In the genomic region with DNA sequence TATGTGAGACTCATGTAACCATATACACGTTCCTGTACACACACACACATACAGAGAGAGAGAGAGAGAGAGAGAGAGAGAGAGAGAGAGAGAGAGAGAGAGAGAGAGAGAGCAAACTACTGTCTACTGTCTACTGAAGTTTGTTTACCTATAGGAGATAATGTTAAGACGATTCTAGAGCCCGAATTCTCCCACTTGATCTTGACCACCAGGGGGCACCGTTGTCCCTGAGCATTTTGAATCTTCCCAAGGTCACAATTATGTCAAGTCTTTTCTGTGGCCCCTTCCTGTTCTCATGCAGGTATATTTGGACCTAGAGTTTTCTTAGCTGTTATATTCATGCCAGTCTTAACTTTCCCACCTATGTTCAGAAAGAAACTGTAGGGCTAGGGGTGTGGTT, we compare ENCODE assay signal across 8 mouse cellular contexts. TPM values are rescaled to one million over a fixed set of nuclear protein-coding genes. Genes with fewer than 3 reads are reported as not detected.
DNase-seq lines count a peak whose midpoint lies in the region; ATAC-seq lines count a peak whose summit lies in the region.

No protein-coding gene starts in this region.

- no peaks in the 10 kb centered on the region for H3K9me3 ChIP-seq in embryonic facial prominence, embryonic 14.5 days (ENCODE audit: control insufficient read depth, low read length)
- H3K9me3 ChIP-seq in liver, embryonic 12.5 days (replicated peaks), result no peaks in the 10 kb centered on the region

- H3K36me3 ChIP-seq in embryonic facial prominence, embryonic 14.5 days (ENCODE audit: control insufficient read depth, insufficient read depth, low read length), result no peaks in the 10 kb centered on the region
- H3K36me3 ChIP-seq in liver, embryonic 12.5 days, result peaks cover 14% of the 10 kb centered on the region

- H3K27ac ChIP-seq in embryonic facial prominence, embryonic 14.5 days (replicated peaks; ENCODE audit: low read depth, low read length), result no peak overlapping the region
- peak overlapping the region; percentile 95 for H3K27ac ChIP-seq in liver, embryonic 12.5 days

- no peak for ATAC-seq in embryonic facial prominence, embryonic 14.5 days (ENCODE audit: low read depth)
- ATAC-seq in liver, embryonic 12.5 days, result no peak

- no peak overlapping the region for H3K9ac ChIP-seq in embryonic facial prominence, embryonic 14.5 days (ENCODE audit: low read depth, low read length)
- H3K9ac ChIP-seq in liver, embryonic 12.5 days, result 0 out of 2 replicates have a peak overlapping the region, but pooled peaks have one; percentile 58

- DNase-seq in ovary, postnatal 10 days (ENCODE audit: low spot score), result peak; percentile 31
- DNase-seq in ovary, adult 18-20 months (ENCODE audit: low spot score), result no peak
- peak; percentile 78 for DNase-seq in adrenal gland, postnatal 25 days
- peak; percentile 71 for DNase-seq in embryonic facial prominence, embryonic 14.5 days (ENCODE audit: low spot score)
- peak; percentile 60 for DNase-seq in hindlimb bud, embryonic 11.5 days (ENCODE audit: extremely low spot score, low read depth, low spot score)
- DNase-seq in retina, postnatal 1 day, result peak; percentile 84
- peak; percentile 60 to 76 for DNase-seq in urinary bladder, postnatal 36 days (ENCODE audit: low spot score in 2 of 2)

- WGBS in embryonic facial prominence, embryonic 14.5 days, result 1% methylated on average over 4 of the region's 4 CpGs
- 0% methylated on average over 4 of the region's 4 CpGs for WGBS in liver, embryonic 12.5 days (ENCODE audit: insufficient replicate concordance)

- H3K27me3 ChIP-seq in embryonic facial prominence, embryonic 14.5 days (replicated peaks; ENCODE audit: control insufficient read depth, insufficient read depth, low read length), result no peaks in the 10 kb centered on the region
- no peaks in the 10 kb centered on the region for H3K27me3 ChIP-seq in liver, embryonic 12.5 days (replicated peaks)

- H3K4me2 ChIP-seq in embryonic facial prominence, embryonic 14.5 days (ENCODE audit: low read depth, low read length), result no peak overlapping the region
- H3K4me2 ChIP-seq in liver, embryonic 12.5 days, result peak overlapping the region; percentile 86

- H3K4me3 ChIP-seq in embryonic facial prominence, embryonic 14.5 days (ENCODE audit: low read depth, low read length), result no peak overlapping the region
- no peak overlapping the region for H3K4me3 ChIP-seq in liver, embryonic 12.5 days

- H3K4me1 ChIP-seq in embryonic facial prominence, embryonic 14.5 days (ENCODE audit: control insufficient read depth, insufficient read depth, low read length), result 0 out of 2 replicates have a peak, but pooled peaks cover 10% of the 10 kb centered on the region
- peaks cover 62% of the 10 kb centered on the region for H3K4me1 ChIP-seq in liver, embryonic 12.5 days

RNA-seq across cellular contexts. Expression of a gene that starts 2.0 kb away (rescaled TPM):
- 287 and 317 TPM in 2 replicates for total RNA-seq in adrenal gland, postnatal 25 days (2021)
- polyA plus RNA-seq in embryonic facial prominence, embryonic 14.5 days (2014; fragmentation: Nextera tagmentation; extraction: Ambion mirVana), result 199 and 201 TPM in 2 replicates
- polyA plus RNA-seq in liver, embryonic 12.5 days (2016; fragmentation: Nextera tagmentation; extraction: Ambion mirVana), result 183 and 187 TPM in 2 replicates

RNA-seq across cellular contexts. Expression of a gene that starts 13.3 kb away (rescaled TPM):
- 164 and 206 TPM in 2 replicates for total RNA-seq in adrenal gland, postnatal 25 days (2021)
- 350 and 364 TPM in 2 replicates for polyA plus RNA-seq in embryonic facial prominence, embryonic 14.5 days (2014; fragmentation: Nextera tagmentation; extraction: Ambion mirVana)
- 107 and 114 TPM in 2 replicates for polyA plus RNA-seq in liver, embryonic 12.5 days (2016; fragmentation: Nextera tagmentation; extraction: Ambion mirVana)

RNA-seq across cellular contexts. Expression of a gene that starts 32.4 kb away (rescaled TPM):
- 28.9 and 32.7 TPM in 2 replicates for total RNA-seq in adrenal gland, postnatal 25 days (2021)
- polyA plus RNA-seq in embryonic facial prominence, embryonic 14.5 days (2014; fragmentation: Nextera tagmentation; extraction: Ambion mirVana), result 23.6 and 23.8 TPM in 2 replicates
- 17.9 and 18.3 TPM in 2 replicates for polyA plus RNA-seq in liver, embryonic 12.5 days (2016; fragmentation: Nextera tagmentation; extraction: Ambion mirVana)

RNA-seq across cellular contexts. Expression of a gene that starts 33.2 kb away (rescaled TPM):
- total RNA-seq in adrenal gland, postnatal 25 days (2021), result 74.4 and 80.2 TPM in 2 replicates
- polyA plus RNA-seq in embryonic facial prominence, embryonic 14.5 days (2014; fragmentation: Nextera tagmentation; extraction: Ambion mirVana), result 15.6 and 16.8 TPM in 2 replicates
- 8.7 and 8.9 TPM in 2 replicates for polyA plus RNA-seq in liver, embryonic 12.5 days (2016; fragmentation: Nextera tagmentation; extraction: Ambion mirVana)

RNA-seq across cellular contexts. Expression of a gene that starts 37.0 kb away (rescaled TPM):
- not detected in 2 replicates for total RNA-seq in adrenal gland, postnatal 25 days (2021)
- 0.20 and 0.29 TPM in 2 replicates for polyA plus RNA-seq in embryonic facial prominence, embryonic 14.5 days (2014; fragmentation: Nextera tagmentation; extraction: Ambion mirVana)
- not detected in 2 replicates for polyA plus RNA-seq in liver, embryonic 12.5 days (2016; fragmentation: Nextera tagmentation; extraction: Ambion mirVana)
